Mouse (Mus musculus): ENCODE measurements around the gene Wdr74. TPM values are rescaled to one million over a fixed set of nuclear protein-coding genes. Genes with fewer than 3 reads are reported as not detected.
"Not testable (repeated sequence)": the region's sequence is repeated elsewhere in the genome, so short reads cannot be mapped to it uniquely, and the experiment has no call there.

Wdr74 gene
- polyA plus RNA-seq, 1 experiment, result 17.5 TPM

GRCm38 (mm10) chr19:8723574-8724346, 11.9 kb upstream of the Wdr74 start:
- TF ChIP-seq CTCF (IDR thresholded peaks at IDR 0.05; ENCODE audit: extremely low read depth, insufficient read length, insufficient replicate concordance, low read depth, low read length) (no peak), POLR2A (IDR thresholded peaks at IDR 0.05; ENCODE audit: low read depth, low read length) (no peak)
- under 1% methylated on average over 20 of the region's 20 CpGs for WGBS

DNA sequence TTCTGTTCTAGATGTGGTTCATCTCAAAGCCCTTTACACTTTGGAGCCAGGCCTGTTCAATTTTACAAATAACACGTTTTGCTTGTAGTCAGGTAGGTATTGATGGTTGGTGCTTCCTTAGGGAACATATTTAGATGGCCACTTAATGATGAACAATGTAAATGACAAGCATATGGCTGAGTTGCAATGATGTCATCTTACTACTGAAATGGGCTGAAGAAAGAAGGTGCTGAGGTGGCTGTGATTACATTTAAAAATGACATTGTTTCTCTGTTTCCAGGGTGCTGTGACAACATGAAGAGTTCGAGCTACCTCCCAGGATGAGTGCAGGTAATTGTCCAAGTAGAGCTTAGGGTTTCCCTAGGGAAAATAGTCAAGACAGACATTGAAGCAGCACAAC, 11.2 kb upstream of the Wdr74 start:
- peaks cover 22% of the 10 kb centered on the region for H3K36me3 ChIP-seq (ENCODE audit: control insufficient read depth, insufficient read depth, low read length)
- no peak for TF ChIP-seq CTCF (IDR thresholded peaks at IDR 0.05; ENCODE audit: extremely low read depth, insufficient read length, insufficient replicate concordance, low read depth, low read length)
- TF ChIP-seq POLR2A (IDR thresholded peaks at IDR 0.05; ENCODE audit: low read depth, low read length), result no peak
- H3K4me1 ChIP-seq (ENCODE audit: control insufficient read depth, insufficient read depth, insufficient read length, low read length), result no peaks in the 10 kb centered on the region; the same call in 1 of the 2 replicates
- under 1% methylated on average over 2 of the region's 2 CpGs for WGBS
- H3K27me3 ChIP-seq (ENCODE audit: control insufficient read depth, insufficient read depth, low read length), result no peaks in the 10 kb centered on the region
- no peak overlapping the region for H3K27ac ChIP-seq (ENCODE audit: insufficient read depth, low read depth, low read length)
- no peak overlapping the region for H3K4me3 ChIP-seq (ENCODE audit: low read depth, low read length)

More at GRCm38 (mm10) chr19:8723574-8724346, 11.9 kb upstream of the Wdr74 start:
- no peaks in the 10 kb centered on the region for H3K27me3 ChIP-seq (ENCODE audit: control insufficient read depth, insufficient read depth, low read length)
- no peaks in the 10 kb centered on the region; the same call in 1 of the 2 replicates for H3K4me1 ChIP-seq (ENCODE audit: control insufficient read depth, insufficient read depth, insufficient read length, low read length)
- peak overlapping the region; percentile 74 for H3K4me3 ChIP-seq (ENCODE audit: low read depth, low read length)
- peak overlapping the region; percentile 89 for H3K27ac ChIP-seq (ENCODE audit: insufficient read depth, low read depth, low read length)
- H3K36me3 ChIP-seq (ENCODE audit: control insufficient read depth, insufficient read depth, low read length), result peaks cover 22% of the 10 kb centered on the region

GRCm38 (mm10) chr19:8725081-8725613, 10.5 kb upstream of the Wdr74 start:
- Histone ChIP-seq H3K4me1 (ENCODE audit: control insufficient read depth, insufficient read depth, insufficient read length, low read length) (no peaks in the 10 kb centered on the region; the same call in 1 of the 2 replicates), H3K36me3 (ENCODE audit: control insufficient read depth, insufficient read depth, low read length) (peaks cover 22% of the 10 kb centered on the region), H3K4me3 (ENCODE audit: low read depth, low read length) (no peak overlapping the region), H3K27me3 (ENCODE audit: control insufficient read depth, insufficient read depth, low read length) (no peaks in the 10 kb centered on the region), H3K27ac (ENCODE audit: insufficient read depth, low read depth, low read length) (no peak overlapping the region)
- TF ChIP-seq POLR2A (IDR thresholded peaks at IDR 0.05; ENCODE audit: low read depth, low read length) (no peak), CTCF (IDR thresholded peaks at IDR 0.05; ENCODE audit: extremely low read depth, insufficient read length, insufficient replicate concordance, low read depth, low read length) (no peak)
- 35% methylated on average over 4 of the region's 4 CpGs for WGBS

GRCm38 (mm10) chr19:8726609-8727390, 8.8 kb upstream of the Wdr74 start:
- Histone ChIP-seq H3K27ac (ENCODE audit: insufficient read depth, low read depth, low read length) (no peak overlapping the region), H3K4me1 (ENCODE audit: control insufficient read depth, insufficient read depth, insufficient read length, low read length) (no peaks in the 10 kb centered on the region; the same call in 1 of the 2 replicates), H3K4me3 (ENCODE audit: low read depth, low read length) (no peak overlapping the region), H3K36me3 (ENCODE audit: control insufficient read depth, insufficient read depth, low read length) (peaks cover 22% of the 10 kb centered on the region), H3K27me3 (ENCODE audit: control insufficient read depth, insufficient read depth, low read length) (no peaks in the 10 kb centered on the region)
- TF ChIP-seq POLR2A (IDR thresholded peaks at IDR 0.05; ENCODE audit: low read depth, low read length) (no peak), CTCF (IDR thresholded peaks at IDR 0.05; ENCODE audit: extremely low read depth, insufficient read length, insufficient replicate concordance, low read depth, low read length) (no peak)
- 44% methylated on average over 3 of the region's 3 CpGs for WGBS

DNA sequence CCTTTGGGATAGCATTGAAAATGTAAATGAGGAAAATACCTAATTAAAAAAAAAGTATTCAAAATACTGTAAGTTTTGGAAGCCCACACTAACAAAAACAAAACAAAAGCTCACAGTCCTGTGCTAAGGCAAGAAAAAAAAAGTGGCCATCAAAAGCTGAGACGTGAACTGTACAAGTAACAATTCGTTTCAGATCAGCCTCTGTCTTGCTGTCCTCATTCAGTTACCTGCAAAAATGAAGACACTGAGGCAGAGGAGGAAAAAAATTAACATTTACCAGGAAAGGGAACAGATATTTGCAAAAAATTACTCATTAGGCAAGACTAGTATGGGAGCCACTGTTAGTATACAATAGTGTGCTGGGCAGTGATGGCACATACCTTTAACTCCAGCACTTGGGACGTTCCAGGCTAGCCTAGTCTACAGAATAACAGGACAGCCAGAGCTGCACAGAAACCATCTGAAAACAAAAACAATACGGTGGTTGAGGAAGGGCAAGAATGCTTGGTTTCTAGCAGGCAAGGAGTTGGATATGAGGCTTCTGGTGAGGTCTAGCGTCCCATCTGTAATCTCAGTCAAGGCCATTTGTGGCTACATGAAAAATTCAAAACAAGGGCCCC, 8.0 kb upstream of the Wdr74 start:
- Histone ChIP-seq H3K4me1 (ENCODE audit: control insufficient read depth, insufficient read depth, insufficient read length, low read length) (no peaks in the 10 kb centered on the region; the same call in 1 of the 2 replicates), H3K27me3 (ENCODE audit: control insufficient read depth, insufficient read depth, low read length) (no peaks in the 10 kb centered on the region), H3K36me3 (ENCODE audit: control insufficient read depth, insufficient read depth, low read length) (peaks cover 22% of the 10 kb centered on the region), H3K4me3 (ENCODE audit: low read depth, low read length) (no peak overlapping the region), H3K27ac (ENCODE audit: insufficient read depth, low read depth, low read length) (no peak overlapping the region)
- TF ChIP-seq CTCF (IDR thresholded peaks at IDR 0.05; ENCODE audit: extremely low read depth, insufficient read length, insufficient replicate concordance, low read depth, low read length) (no peak), POLR2A (IDR thresholded peaks at IDR 0.05; ENCODE audit: low read depth, low read length) (no peak)
- 23% methylated on average over 5 of the region's 5 CpGs for WGBS

- peaks cover 22% of the 10 kb centered on the region for H3K36me3 ChIP-seq (ENCODE audit: control insufficient read depth, insufficient read depth, low read length)
- not testable (repeated sequence) for H3K4me1 ChIP-seq (ENCODE audit: control insufficient read depth, insufficient read depth, insufficient read length, low read length); H3K4me3 ChIP-seq (ENCODE audit: low read depth, low read length); H3K27ac ChIP-seq (ENCODE audit: insufficient read depth, low read depth, low read length); H3K27me3 ChIP-seq (ENCODE audit: control insufficient read depth, insufficient read depth, low read length)
- 42% methylated on average over 3 of the region's 3 CpGs for WGBS
Measured at GRCm38 (mm10) chr19:8728335-8729099, 7.1 kb upstream of the Wdr74 start.

Data from small intestine, adult 2 months (tissue).